Mouse (Mus musculus) liver, adult 2 months (tissue): Measurements from ENCODE around the gene Wrnip1.

ENCODE experiments used
- CTCF ChIP-seq: fragments of 200-500 bp; IDR thresholded peaks from 2 replicates; pipeline ENCODE4 v1.5.1; 2011; ENCODE audit warnings: low read depth, low read length, control low read depth
- POLR2A ChIP-seq: fragments of 200-500 bp; IDR thresholded peaks from 2 replicates; pipeline ENCODE4 v1.6.1; 2011; ENCODE audit warnings: low read length, control low read depth; ENCODE audit not compliant: insufficient read depth; ENCODE audit errors: extremely low read depth

- TF ChIP-seq CTCF (no peak), POLR2A (no peak)
Observed at GRCm38 (mm10) chr13:32850156-32850555, 48.3 kb downstream of the Wrnip1 start.
